Mouse (Mus musculus) neural tube, embryonic 13.5 days (tissue): ENCODE measurements around the gene Golph3. TPM values are rescaled to one million over a fixed set of nuclear protein-coding genes. Genes with fewer than 3 reads are reported as not detected.

Experiments
- ATAC-seq: fragments of 200-750 bp; cut with Nextera tagmentation; 2 replicates; pipeline ENCODE4 v1.8.0; 2017; ENCODE audit warnings: low read depth, mild to moderate bottlenecking, moderate TSS enrichment, moderate library complexity
- H3K27ac ChIP-seq: fragments of 300-500 bp; sonication (generic); replicated peaks from 2 replicates; pipeline ENCODE4 v1.5.1; 2015; ENCODE audit warnings: moderate library complexity, mild to moderate bottlenecking, inconsistent platforms
- H3K27me3 ChIP-seq: fragments of 300-500 bp; sonication (generic); 2 replicates; pipeline ENCODE4 v1.6.1; 2015; ENCODE audit warnings: mild to moderate bottlenecking, inconsistent platforms
- H3K36me3 ChIP-seq: fragments of 300-500 bp; sonication (generic); 2 replicates; pipeline ENCODE4 v1.6.1; 2015; ENCODE audit warnings: mild to moderate bottlenecking, inconsistent platforms
- H3K4me1 ChIP-seq: fragments of 300-500 bp; sonication (generic); replicated peaks from 2 replicates; pipeline ENCODE4 v1.6.1; 2015; ENCODE audit warnings: inconsistent platforms
- H3K4me2 ChIP-seq: fragments of 300-500 bp; sonication (generic); 2 replicates; pipeline ENCODE4 v1.6.1; 2015; ENCODE audit warnings: inconsistent platforms, mild to moderate bottlenecking, moderate library complexity
- H3K4me3 ChIP-seq: fragments of 300-500 bp; sonication (generic); 2 replicates; pipeline ENCODE4 v1.5.1; 2015; ENCODE audit warnings: mild to moderate bottlenecking, inconsistent platforms
- H3K9ac ChIP-seq: fragments of 300-500 bp; sonication (generic); 2 replicates; pipeline ENCODE4 v1.6.1; 2015; ENCODE audit warnings: moderate library complexity, mild to moderate bottlenecking, inconsistent platforms
- H3K9me3 ChIP-seq: fragments of 300-500 bp; sonication (generic); 2 replicates; pipeline ENCODE4 v1.6.1; 2016; ENCODE audit warnings: inconsistent platforms
- WGBS: fragments of 180-500 bp; shearing (Covaris S2); methylation state at CpG from one replicate; pipeline ENCODE4 v1.1.7; 2015; 5-methylcytosine and 5-hydroxymethylcytosine counted together
- polyA plus RNA-seq: library from polyadenylated mRNA; unstranded; fragments of >200 nt; fragmentation: Nextera tagmentation; extraction: Ambion mirVana; gene quantifications from 2 replicates; pipeline ENCODE4 v1.2.1, GENCODE M21; 2015

Golph3 gene
- polyA plus RNA-seq, result 82.9 and 91.5 TPM in 2 replicates

DNA sequence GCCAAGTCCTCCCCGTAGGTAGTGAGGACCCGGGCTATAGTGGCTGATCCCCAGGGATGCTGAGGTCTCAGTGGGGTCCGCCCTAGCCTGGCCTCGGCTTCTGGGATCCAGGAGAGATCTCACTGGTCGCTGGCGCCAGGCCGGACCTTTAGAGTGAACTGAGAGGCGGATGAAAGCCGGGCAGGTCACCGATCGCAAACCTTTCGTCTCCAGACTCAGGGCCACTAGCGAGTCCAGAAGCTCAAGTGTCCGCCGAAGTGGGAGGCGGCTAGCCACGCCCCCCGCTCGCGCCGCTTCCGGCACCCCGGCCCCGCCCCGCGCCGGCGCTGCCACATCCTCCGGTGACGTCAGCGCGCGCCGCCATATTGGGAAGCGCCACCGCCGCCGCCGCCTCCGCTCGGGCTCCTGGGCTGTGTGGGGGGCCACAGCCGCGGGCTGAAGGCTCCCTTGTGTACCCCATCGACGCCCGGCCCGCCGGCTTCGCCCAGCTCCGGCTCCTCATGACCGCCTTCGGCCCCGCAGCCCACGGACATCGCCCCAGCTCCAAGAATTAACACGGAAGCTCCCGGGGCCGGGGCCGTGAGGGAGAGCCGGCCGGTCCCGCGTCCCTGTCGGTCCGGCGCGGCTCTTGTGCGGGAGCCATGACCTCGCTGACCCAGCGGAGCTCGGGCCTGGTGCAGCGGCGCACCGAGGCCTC is at the start of gene Golph3:
Golph3 (plus strand) TSS at position 360 of the 697 bp plus-strand sequence.
- ATAC-seq, result peak; percentile 98
- under 1% methylated on average over 73 of the region's 74 CpGs for WGBS
- Histone ChIP-seq H3K9ac (peak within 1 kb of the TSS; percentile 98), H3K27ac (peak within 1 kb of the TSS; percentile 94), H3K27me3 (peaks cover 10% of the 10 kb centered on the region), H3K4me3 (peak within 1 kb of the TSS; percentile 100), H3K4me2 (peak within 1 kb of the TSS; percentile 79), H3K36me3 (0 out of 2 replicates have a peak, but pooled peaks cover 5% of the 10 kb centered on the region), H3K4me1 (peaks cover 37% of the 10 kb centered on the region), H3K9me3 (no peaks in the 10 kb centered on the region)

- 84% methylated on average over 12 of the region's 12 CpGs for WGBS
- Histone ChIP-seq H3K4me3 (no peak overlapping the region), H3K27me3 (no peaks in the 10 kb centered on the region), H3K36me3 (peaks cover 31% of the 10 kb centered on the region), H3K9ac (no peak overlapping the region), H3K4me2 (no peak overlapping the region), H3K9me3 (no peaks in the 10 kb centered on the region), H3K27ac (no peak overlapping the region), H3K4me1 (no peaks in the 10 kb centered on the region)
- ATAC-seq, result no peak
Measured at GRCm38 (mm10) chr15:12273325-12274052, 47.8 kb upstream of the Golph3 start.

DNA sequence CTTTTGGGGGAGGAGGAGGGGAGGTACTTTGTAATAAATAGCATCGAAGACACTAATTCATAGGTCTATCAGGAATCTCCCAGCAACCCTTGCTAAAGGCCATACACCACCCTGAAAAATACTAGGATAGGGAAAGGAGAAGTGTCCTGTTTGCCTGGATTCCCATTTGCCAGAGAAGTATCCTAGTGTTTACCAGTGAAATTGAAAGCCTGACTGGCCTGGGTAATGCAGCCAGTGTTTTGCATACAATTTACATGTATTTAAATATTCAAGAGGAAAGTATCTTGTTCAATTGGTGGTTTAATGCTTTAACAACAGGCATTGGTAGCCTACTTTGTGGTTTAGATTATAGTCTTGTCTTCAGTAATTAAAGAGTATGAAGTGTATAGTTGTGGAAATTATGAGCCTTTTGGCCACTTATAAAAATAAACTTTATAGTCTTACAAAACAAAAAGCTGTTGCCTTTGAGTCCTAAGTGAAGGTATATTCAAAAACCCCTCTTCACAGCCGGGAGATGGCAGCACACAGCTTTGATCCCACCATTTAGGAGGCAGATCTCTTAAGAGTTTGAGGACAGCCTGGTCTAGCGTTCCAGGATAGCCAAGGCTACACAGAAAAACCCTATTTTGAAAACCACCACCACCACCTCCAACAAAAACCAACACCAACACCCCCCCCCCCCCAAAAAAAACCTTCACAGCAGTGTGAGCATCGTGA is 47.0 kb upstream of the Golph3 start:
- Histone ChIP-seq H3K27me3 (no peaks in the 10 kb centered on the region), H3K9me3 (no peaks in the 10 kb centered on the region), H3K4me2 (no peak overlapping the region), H3K9ac (no peak overlapping the region), H3K4me1 (no peaks in the 10 kb centered on the region), H3K36me3 (peaks cover 25% of the 10 kb centered on the region), H3K4me3 (no peak overlapping the region), H3K27ac (no peak overlapping the region)
- ATAC-seq, result no peak
- 60% methylated on average over 4 of the region's 4 CpGs for WGBS

GRCm38 (mm10) chr15:12275091-12275623 is 46.1 kb upstream of the Golph3 start:
- H3K36me3 ChIP-seq, result peaks cover 17% of the 10 kb centered on the region
- H3K9me3 ChIP-seq, result no peaks in the 10 kb centered on the region
- H3K4me1 ChIP-seq, result no peaks in the 10 kb centered on the region
- no peak overlapping the region for H3K9ac ChIP-seq
- no peak overlapping the region for H3K27ac ChIP-seq
- 89% methylated on average over 4 of the region's 4 CpGs for WGBS
- ATAC-seq, result no peak
- H3K4me3 ChIP-seq, result no peak overlapping the region
- H3K4me2 ChIP-seq, result no peak overlapping the region
- no peaks in the 10 kb centered on the region for H3K27me3 ChIP-seq

- Histone ChIP-seq H3K27ac (no peak overlapping the region), H3K4me2 (no peak overlapping the region), H3K4me3 (no peak overlapping the region), H3K9ac (no peak overlapping the region), H3K4me1 (no peaks in the 10 kb centered on the region), H3K36me3 (no peaks in the 10 kb centered on the region), H3K9me3 (no peaks in the 10 kb centered on the region), H3K27me3 (no peaks in the 10 kb centered on the region)
- ATAC-seq, result no peak
- WGBS, result 95% methylated on average over 1 of the region's 1 CpGs
Measured at GRCm38 (mm10) chr15:12279816-12280215, 41.4 kb upstream of the Golph3 start.

- Histone ChIP-seq H3K27me3 (no peaks in the 10 kb centered on the region), H3K4me3 (no peak overlapping the region), H3K4me2 (no peak overlapping the region), H3K4me1 (no peaks in the 10 kb centered on the region), H3K9ac (no peak overlapping the region), H3K27ac (no peak overlapping the region), H3K36me3 (no peaks in the 10 kb centered on the region), H3K9me3 (peaks cover 5% of the 10 kb centered on the region; the same call in 1 of the 2 replicates)
- no peak for ATAC-seq
- 82% methylated on average over 6 of the region's 6 CpGs for WGBS
Measured at GRCm38 (mm10) chr15:12284794-12285534, 36.3 kb upstream of the Golph3 start.

DNA sequence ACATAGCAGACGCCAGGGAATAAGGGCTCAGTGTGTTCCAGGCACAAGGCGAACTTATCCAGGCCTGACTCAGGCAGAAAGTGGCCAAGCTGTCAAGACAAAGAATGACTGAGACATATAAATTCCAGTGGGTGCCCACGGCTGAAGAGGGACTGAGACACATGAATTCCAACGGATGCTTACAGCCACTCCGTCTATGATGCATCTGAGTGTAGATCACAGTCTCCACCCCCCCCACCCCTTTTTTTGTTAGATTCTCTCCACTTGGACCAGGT is 35.8 kb upstream of the Golph3 start:
- no peaks in the 10 kb centered on the region for H3K4me1 ChIP-seq
- no peak overlapping the region for H3K27ac ChIP-seq
- no peaks in the 10 kb centered on the region for H3K36me3 ChIP-seq
- no peak overlapping the region for H3K4me3 ChIP-seq
- H3K4me2 ChIP-seq, result no peak overlapping the region
- no peaks in the 10 kb centered on the region for H3K27me3 ChIP-seq
- H3K9ac ChIP-seq, result no peak overlapping the region
- WGBS, result 84% methylated on average over 5 of the region's 5 CpGs
- peaks cover 5% of the 10 kb centered on the region; the same call in 1 of the 2 replicates for H3K9me3 ChIP-seq
- ATAC-seq, result no peak

- no peak overlapping the region for H3K27ac ChIP-seq
- H3K4me1 ChIP-seq, result no peaks in the 10 kb centered on the region
- no peak overlapping the region for H3K9ac ChIP-seq
- H3K36me3 ChIP-seq, result no peaks in the 10 kb centered on the region
- no peaks in the 10 kb centered on the region for H3K27me3 ChIP-seq
- no peak for ATAC-seq
- H3K4me3 ChIP-seq, result no peak overlapping the region
- 85% methylated on average over 7 of the region's 7 CpGs for WGBS
- H3K9me3 ChIP-seq, result peaks cover 5% of the 10 kb centered on the region; the same call in 1 of the 2 replicates
- H3K4me2 ChIP-seq, result no peak overlapping the region
Measured at GRCm38 (mm10) chr15:12290330-12290729, 30.9 kb upstream of the Golph3 start.

- Histone ChIP-seq H3K9me3 (peaks cover 1% of the 10 kb centered on the region; the same call in 1 of the 2 replicates), H3K9ac (no peak overlapping the region), H3K36me3 (no peaks in the 10 kb centered on the region), H3K27me3 (no peaks in the 10 kb centered on the region), H3K4me1 (no peaks in the 10 kb centered on the region), H3K4me2 (no peak overlapping the region), H3K27ac (no peak overlapping the region), H3K4me3 (no peak overlapping the region)
- 97% methylated on average over 2 of the region's 2 CpGs for WGBS
- ATAC-seq, result no peak
Measured at GRCm38 (mm10) chr15:12291757-12292156, 29.5 kb upstream of the Golph3 start.

DNA sequence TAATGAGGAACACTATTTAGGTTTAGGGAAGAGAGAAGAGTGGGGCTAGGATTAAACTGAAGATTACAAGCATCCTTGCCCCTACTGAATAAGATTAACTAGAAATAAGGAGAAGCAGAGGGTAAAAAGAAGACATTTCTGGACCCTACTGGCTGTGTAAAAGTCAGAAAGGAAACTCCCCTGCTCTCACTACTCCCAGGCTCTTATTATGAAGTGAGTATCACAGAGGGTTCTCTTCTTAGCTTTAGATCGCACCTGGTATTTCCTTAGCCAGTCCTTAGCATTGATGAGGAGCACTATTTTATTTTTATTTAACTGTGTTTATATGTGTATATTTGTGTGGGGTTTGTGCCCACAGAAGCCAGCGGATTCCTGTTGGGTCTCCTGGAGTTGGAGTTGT is 25.0 kb upstream of the Golph3 start:
- no peak overlapping the region for H3K4me2 ChIP-seq
- no peaks in the 10 kb centered on the region for H3K27me3 ChIP-seq
- H3K9ac ChIP-seq, result no peak overlapping the region
- no peaks in the 10 kb centered on the region for H3K4me1 ChIP-seq
- WGBS, result 73% methylated on average over 2 of the region's 2 CpGs
- ATAC-seq, result no peak
- H3K9me3 ChIP-seq, result no peaks in the 10 kb centered on the region
- no peak overlapping the region for H3K27ac ChIP-seq
- H3K4me3 ChIP-seq, result no peak overlapping the region
- no peaks in the 10 kb centered on the region for H3K36me3 ChIP-seq

GRCm38 (mm10) chr15:12298231-12298737 is 23.0 kb upstream of the Golph3 start:
- no peaks in the 10 kb centered on the region for H3K27me3 ChIP-seq
- no peak overlapping the region for H3K27ac ChIP-seq
- no peak overlapping the region for H3K4me2 ChIP-seq
- H3K9me3 ChIP-seq, result no peaks in the 10 kb centered on the region
- ATAC-seq, result no peak
- H3K36me3 ChIP-seq, result no peaks in the 10 kb centered on the region
- H3K4me3 ChIP-seq, result no peak overlapping the region
- WGBS, result 89% methylated on average over 7 of the region's 7 CpGs
- H3K4me1 ChIP-seq, result no peaks in the 10 kb centered on the region
- no peak overlapping the region for H3K9ac ChIP-seq
